Mouse (Mus musculus): ENCODE results near the gene Acin1.
A peak's percentile ranks its signal among the peaks of the same experiment; 100 is the strongest.
"Not testable (repeated sequence)": the region's sequence is repeated elsewhere in the genome, so short reads cannot be mapped to it uniquely, and the experiment has no call there.

The Acin1 gene

GRCm38 (mm10) chr14:54642224-54642944 lies 44.3 kb downstream of the Acin1 start:
- DNase-seq (ENCODE audit: low spot score in 2 of 2), result no peak

GRCm38 (mm10) chr14:54641305-54641969 lies 45.3 kb downstream of the Acin1 start, which contains the start of gene Cdh24:
Cdh24 (minus strand) TSS chr14:54641364.
- DNase-seq (ENCODE audit: low spot score in 2 of 2), result peak; percentile 86 to 87

DNA sequence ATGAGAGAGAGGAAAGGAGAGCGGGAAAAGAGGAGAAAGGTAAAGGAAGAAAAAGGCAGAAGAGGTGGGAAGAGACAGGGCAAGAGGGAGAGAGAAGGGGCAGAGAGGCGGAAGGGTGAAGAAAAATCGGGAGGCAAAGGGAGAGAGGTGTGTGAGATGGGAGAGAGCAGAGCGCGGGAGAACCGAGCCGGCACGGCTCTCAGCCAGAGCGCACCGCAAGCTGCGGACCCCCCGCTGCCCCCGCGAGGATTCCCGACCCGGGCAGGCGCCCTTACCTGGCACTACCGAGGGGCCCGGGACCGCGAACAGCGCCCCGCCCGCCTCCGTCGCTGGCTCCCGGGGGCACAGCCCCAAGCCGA lies 45.8 kb downstream of the Acin1 start, which contains the start of gene Gm17606:
TSS of gene Gm17606 (plus strand) at position 7 of the 359 bp plus-strand sequence.
- no peak for DNase-seq (ENCODE audit: low spot score in 2 of 2)

DNA sequence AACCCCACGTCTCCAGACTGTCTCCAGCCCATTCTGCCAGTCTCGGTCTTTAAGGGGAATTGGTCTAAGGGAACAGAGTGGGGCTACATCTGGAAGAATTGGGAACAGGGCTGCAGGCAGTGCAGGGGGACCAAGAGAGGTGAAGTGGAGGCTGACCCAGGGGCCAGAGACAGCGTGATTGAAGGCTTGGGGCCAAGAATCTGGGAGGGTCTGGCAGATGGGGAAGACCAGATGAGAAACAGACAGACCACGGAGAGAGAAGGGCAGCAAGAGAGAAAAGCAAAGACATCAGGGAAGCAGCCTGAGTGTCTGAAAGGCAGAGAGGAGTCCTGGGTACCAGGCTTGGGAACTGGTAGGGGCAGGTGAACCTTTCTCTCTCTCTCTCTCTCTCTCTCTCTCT lies 46.6 kb downstream of the Acin1 start:
- no peak for DNase-seq (ENCODE audit: low spot score in 2 of 2)

- no peak for DNase-seq (ENCODE audit: low spot score in 2 of 2)
Observed at GRCm38 (mm10) chr14:54638210-54638609, 48.5 kb downstream of the Acin1 start.

DNA sequence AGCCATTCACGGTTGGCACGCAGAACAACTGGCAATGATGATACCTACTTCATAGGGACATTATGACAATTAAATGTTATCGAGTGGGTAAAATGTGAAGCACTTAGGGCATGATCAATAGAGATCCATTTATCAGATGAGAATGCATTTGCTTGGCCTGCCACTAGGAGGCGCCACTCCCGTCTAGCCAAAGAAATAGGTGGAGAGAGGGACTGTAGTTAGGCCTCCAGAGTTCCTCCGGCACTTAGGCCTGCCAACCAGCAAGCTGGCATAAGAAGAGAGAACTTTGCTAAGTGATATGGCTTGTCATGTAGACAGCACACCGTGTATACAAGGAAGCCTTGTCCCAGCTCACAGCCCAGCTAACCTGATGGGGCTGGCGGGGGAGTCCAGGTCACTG lies 49.8 kb downstream of the Acin1 start:
- DNase-seq (ENCODE audit: low spot score in 2 of 2), result peak in 1 of 2 experiments; percentile 50

- DNase-seq (ENCODE audit: low spot score in 2 of 2), result no peak
Observed at GRCm38 (mm10) chr14:54634182-54634581, 52.5 kb downstream of the Acin1 start.

DNA sequence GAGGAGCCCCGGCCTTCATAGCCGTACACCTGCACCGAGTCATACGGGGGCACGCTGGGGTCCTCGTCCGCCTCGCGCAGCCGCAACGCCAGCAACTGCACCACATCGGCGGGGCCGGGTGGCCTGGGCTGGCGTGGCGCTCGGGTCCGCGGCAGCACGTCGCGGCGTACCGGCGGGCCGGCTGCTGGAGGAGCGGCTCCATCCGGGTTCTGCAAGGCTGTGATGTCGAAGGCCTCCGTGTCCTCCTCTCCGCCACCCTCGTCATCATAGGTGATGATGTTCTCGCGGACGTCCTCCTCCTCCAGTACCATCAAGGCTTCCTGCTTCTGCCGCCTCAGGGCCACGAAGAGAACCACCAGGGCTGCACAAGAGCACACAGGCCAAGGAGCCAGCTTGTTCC lies 54.5 kb downstream of the Acin1 start:
- no peak for DNase-seq (ENCODE audit: low spot score in 2 of 2)

DNA sequence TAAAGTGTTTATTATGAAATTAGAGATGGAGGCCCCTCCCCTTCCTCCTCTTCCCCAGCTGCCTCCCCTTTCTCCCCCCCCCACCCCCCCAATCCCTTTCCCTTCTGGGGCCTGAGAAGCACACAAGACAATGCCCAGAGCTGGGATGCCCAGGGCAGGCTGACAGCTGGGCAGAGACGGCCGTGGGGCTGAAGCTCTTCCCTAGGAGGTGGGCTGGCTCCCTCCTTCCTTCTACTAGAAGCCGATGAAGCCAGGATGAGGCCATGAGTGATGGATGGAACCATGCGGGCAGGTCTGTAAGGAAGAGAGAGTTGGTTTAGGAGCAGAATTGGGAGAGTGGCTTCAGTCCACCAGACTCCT lies 55.5 kb downstream of the Acin1 start:
- no peak for DNase-seq (ENCODE audit: low spot score in 2 of 2)

- DNase-seq (ENCODE audit: low spot score in 2 of 2), result no peak
Observed at GRCm38 (mm10) chr14:54630583-54631239, 56.0 kb downstream of the Acin1 start.

- no peak for DNase-seq (ENCODE audit: low spot score in 2 of 2)
Observed at GRCm38 (mm10) chr14:54629797-54630196, 56.9 kb downstream of the Acin1 start.

GRCm38 (mm10) chr14:54628103-54628502 lies 58.6 kb downstream of the Acin1 start:
- no peak for DNase-seq (ENCODE audit: low spot score in 2 of 2)

GRCm38 (mm10) chr14:54624976-54625375 lies 61.8 kb downstream of the Acin1 start:
- DNase-seq (ENCODE audit: low spot score in 2 of 2), result no peak

DNA sequence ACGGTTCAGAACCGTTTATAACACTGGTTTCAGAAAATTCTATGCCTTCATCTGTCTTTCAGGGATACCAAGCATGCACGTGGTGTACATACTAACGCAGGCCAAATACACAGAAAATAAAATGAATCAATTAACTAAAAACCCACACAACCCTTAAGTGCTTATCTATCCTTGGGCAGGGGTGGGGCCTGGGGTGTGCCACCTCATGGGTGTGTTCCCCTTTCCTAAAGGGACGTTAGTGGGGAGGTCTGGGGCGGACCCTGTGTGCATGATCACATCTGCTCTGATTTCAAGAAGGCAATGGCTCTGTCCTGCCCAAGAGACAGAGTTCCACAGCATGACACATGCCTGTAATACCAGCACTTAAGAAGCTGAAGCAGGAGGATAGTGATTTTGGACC lies 63.4 kb downstream of the Acin1 start:
- no peak for DNase-seq (ENCODE audit: low spot score in 2 of 2)

- DNase-seq (ENCODE audit: low spot score in 2 of 2), result no peak
Observed at GRCm38 (mm10) chr14:54621133-54621532, 65.6 kb downstream of the Acin1 start, which contains the start of gene Psmb11. Psmb11 (plus strand) TSS chr14:54621433.

DNA sequence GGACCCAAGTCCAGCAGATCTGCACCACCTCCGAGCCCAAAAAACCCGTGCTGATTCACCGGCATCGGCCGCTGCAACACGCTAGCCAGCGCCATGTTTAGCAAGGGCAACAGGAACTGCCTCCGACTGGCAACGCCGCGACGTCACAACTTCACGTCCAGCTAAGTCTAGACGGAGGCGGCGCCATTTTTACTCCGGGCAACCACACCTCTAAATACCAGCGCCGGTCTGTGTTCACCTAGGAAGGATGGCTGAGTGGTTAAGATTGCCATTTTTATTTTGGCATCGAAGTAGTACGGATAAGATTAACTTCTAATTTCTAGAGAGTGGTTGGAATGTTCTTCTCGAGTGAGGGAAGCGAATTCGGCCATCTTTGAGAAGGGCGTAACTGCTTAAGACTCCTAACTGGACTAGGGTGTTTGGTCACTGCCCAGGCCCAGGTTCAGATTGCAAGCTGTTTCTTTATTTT lies 68.8 kb downstream of the Acin1 start, which contains the start of gene Psmb5:
TSS of gene Psmb5 (minus strand) at position 126 of the 469 bp plus-strand sequence.
- peak; percentile 81 to 88 for DNase-seq (ENCODE audit: low spot score in 2 of 2)

DNA sequence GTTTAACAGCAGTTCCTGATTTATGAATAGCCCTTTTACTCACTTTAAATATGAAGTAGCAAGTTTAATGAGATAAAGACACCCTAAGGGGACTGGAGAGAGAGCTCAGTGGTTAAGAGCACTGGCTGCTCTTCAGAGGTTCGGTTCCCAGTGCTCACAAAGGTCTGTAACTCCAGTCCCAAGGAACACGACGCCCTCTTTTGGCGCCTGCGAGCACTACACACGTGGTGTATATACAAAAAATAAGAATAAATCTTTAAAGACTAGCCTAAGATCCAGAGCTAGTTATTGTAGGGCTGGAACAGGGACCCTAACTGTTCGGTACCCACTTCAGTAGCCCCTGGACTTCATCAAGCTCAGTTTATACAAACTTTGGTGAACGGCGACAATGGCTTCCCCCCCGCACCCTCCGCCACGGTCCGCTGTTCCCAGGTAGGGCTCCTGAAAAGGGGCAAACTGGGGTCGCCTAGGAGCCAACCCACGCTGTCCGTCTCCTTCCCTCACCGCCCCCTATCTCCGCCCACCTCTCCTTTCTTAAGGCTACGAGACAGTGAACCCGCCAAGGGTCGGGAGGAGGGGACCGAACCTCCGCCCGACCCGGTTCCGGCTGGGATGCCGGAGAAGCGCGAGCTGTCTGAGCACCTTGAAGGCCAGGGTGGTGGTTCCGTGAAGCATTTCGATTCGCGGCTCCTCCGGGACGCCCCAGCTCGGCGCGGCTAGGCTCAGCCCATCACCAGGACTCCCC lies 69.4 kb downstream of the Acin1 start:
- no peak for DNase-seq (ENCODE audit: low spot score in 2 of 2)

GRCm38 (mm10) chr14:54616226-54616825 lies 70.4 kb downstream of the Acin1 start:
- no peak for DNase-seq (ENCODE audit: low spot score in 2 of 2)

GRCm38 (mm10) chr14:54614130-54614529 lies 72.6 kb downstream of the Acin1 start:
- DNase-seq (ENCODE audit: low spot score in 2 of 2), result not testable (repeated sequence)

DNA sequence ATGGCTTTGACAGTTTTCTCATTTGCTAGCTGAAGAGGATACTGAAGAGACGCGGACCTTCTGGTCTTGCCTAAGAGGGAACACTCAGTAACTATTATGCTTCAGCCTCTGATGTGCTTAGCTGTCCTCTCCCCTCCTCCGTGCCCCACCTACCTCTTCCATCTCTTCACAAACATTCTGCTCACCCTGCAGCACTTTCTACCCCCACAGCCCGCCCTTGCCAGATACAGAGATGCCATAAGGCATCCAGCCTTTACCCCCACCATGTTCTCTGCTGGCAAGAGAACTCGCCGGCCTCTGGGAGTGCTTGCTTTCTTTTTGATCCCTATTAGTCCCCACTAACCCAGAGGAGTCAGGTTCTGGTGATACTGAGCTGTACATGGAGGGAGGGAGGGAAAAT lies 76.1 kb downstream of the Acin1 start:
- no peak for DNase-seq (ENCODE audit: low spot score in 2 of 2)

DNA sequence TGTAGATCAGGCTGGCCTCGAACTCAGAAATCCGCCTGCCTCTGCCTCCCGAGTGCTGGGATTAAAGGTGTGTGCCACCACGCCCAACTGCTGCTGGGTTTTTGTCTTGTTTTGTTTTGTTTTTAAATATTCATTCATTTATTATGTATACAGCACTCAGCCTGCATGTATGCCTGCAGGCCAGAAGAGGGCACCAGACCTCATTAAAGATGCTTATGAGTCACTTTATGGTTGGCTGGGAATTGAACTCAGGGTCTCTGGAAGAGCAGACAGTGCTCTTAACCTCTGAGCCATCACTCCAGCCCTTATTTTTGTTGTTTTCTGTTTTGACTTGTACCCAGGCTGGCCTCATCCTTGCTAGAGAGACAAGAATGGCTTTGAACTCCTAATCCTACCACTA lies 76.8 kb downstream of the Acin1 start:
- DNase-seq (ENCODE audit: low spot score in 2 of 2), result no peak

All from spleen, postnatal 36 days (tissue).